Mouse (Mus musculus) megakaryocyte, adult 5-6 weeks (primary cell): ENCODE measurements around the gene Szrd1. TPM values are rescaled to one million over a fixed set of nuclear protein-coding genes. Genes with fewer than 3 reads are reported as not detected.

Experiments used
- ATAC-seq: 2 replicates; pipeline ENCODE4 v1.8.0; 2016; ENCODE audit warnings: mild to moderate bottlenecking, inconsistent platforms; ENCODE audit not compliant: poor library complexity, severe bottlenecking
- total RNA-seq, 2 experiments: library from RNA; stranded (forward) in 1 of 2; stranded (reverse) in 1 of 2; fragments of 153-499, 151-499 nt in 1 of 2; fragments of 221-1000, 200-1000 nt in 1 of 2; gene quantifications; 2 replicates each; pipeline versions ENCODE4 v1.2.3 to v1.2.4; 2015 to 2017

Gene Szrd1
- total RNA-seq, 2 experiments from 2014 or later, result 46.8 to 46.9 TPM

DNA sequence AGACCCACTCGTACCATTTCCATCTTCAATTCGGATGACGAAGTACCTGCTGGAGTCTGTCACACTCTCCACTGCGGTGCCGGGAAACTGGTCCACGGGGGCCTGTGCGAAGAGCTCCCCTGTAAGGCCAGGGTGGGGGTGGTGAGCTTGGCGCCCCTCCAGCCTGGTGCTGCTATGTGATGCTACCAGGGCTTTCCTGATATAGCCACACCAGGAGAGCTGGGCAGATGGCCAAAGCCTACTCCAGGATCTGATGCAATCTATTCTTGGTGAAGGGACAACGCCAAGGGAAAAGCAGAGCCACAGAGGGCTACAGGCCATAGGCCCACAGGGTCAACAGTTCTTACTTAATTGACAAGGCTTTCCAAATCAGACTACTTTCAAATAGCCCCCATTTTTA is 65.9 kb downstream of the Szrd1 start:
- no peak for ATAC-seq

DNA sequence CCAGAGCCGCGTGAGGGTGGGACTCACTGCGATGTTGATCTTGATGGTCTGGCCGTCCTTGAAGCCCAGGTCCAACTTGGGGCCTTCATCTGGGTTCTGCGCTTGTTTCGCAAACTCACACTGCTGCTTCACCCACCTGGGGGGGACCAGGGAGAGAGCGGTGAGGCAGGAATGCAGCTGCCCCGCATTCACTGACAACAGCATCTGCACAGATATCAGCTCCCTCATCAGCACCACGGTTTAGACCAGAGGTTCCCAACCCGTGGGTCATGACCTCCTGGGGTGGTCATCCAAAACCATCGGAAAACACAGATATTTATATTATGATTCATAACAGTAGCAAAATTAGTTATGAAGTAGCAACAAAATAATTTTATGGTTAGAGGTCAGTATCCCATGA is 67.1 kb downstream of the Szrd1 start:
- no peak for ATAC-seq

DNA sequence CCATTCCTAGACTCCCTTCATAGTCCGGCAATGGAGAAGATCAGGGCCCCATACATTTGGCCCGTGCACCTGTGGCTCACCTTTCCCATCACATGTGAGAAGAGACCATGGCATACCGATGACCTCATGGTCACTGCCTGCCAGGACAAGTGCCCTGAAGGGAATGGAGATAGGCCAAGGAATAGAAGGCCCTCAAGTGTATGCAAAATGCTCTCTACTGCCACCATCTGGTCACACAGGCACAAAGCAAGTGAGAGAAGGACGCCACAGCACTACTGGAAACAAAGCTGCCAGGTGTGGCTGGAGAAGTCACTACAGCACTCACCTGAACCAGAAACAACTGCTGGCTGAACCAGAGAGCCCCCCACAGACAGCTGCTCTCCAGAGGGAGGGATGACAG is 69.8 kb downstream of the Szrd1 start:
- peak; percentile 53 for ATAC-seq

DNA sequence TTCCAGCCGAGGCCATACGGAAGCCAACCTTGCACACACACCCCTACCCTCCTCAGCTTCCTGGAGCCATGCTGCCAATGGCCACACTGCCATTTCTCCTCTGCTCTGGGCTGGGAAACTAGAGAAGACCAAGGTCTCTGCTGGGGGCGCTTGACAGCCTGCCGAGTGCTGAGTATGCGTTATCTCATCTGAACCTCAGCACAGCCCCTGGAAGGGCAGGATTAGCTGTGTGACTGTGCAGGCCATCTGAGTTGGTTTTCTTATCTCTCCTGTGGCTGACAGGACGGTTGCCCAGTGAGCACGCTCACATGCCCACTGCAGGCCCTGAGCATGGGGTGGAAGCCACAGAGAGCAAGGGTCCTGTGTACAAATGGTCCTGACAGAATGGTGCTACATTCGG is 70.9 kb downstream of the Szrd1 start:
- no peak for ATAC-seq

DNA sequence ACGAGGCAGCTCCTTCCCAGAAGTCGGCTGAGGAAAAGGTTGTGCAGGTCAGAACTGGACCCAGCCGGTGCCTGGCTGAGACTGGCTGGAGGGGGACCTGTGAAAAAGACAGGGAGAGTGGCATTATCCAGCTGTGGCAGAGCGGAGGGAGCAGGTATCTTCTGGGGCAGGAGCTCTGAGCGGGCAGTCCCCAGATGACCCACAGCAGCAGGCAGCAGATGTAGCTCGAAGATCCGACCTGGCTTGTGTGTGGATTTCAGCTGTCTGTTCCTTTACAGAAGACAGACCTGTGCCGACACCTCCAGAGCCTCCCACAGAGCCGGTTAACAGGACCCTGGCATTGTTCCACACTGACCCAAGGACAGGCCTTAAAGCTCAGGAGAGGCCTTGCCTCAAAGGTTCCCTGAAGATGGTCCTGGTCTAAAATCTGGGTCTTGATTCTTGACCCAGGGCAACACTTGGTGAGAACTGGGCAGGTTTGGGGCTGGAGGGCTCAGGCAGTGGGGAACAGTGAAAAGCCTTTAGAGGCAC is 72.0 kb downstream of the Szrd1 start:
- ATAC-seq, result no peak

DNA sequence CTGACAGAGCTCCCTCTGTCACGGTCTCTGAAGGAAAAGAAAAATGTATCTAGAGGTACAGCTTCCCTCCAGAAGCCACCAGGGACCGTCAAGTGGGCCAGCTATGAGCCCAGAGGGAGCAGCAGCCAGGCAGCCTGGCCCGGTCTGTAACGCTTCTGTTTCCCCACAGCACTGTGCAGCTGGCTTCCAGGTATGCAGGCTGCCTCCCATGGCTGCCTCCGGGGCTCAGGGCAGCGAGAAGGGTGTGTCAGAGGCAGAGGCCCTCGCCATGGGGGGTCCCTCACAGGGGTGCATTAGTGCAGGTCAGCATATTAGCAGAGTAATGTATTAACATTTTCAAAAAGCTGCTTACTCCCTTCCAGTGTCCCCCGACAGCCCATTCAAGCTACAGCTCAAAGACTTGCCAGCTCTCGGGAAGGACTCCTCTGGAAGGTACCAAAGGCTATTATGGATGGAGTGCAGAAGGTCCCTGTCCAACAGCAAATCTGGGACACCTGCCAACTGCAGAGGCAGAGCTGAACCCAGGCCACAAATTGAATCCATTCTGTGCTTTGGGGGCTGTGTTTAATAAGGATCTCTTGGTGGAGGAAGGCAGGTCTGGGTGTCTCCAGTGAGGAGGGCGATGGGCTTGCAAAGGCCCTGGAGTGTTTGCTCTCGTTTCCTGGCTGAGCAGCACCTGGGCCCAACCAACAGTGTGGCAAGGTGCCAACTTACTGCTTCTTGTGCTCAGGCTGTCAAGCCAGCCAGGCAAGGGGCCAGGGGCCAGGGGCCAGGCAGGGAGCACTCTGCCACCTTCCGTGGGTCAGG is 72.7 kb downstream of the Szrd1 start:
- ATAC-seq, result no peak

DNA sequence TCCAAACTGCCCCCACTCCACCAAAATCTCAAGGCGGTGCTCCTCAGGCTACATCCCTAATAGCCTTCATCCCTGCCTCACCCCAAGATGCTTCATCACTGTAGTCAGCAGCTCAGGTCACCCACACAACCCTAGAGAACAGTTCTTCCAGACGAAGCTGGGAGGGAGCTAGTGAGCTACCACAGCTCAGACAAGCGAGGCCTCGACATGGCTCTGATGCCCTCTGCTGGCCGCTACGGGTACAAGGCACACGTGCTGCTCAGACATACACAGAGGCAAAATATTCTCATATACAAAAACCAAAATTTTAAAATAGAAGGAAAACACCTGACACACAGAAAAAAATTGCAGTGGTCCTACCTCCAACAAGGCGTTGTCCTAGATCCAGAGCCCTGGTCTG is 74.5 kb downstream of the Szrd1 start:
- peak; percentile 63 for ATAC-seq

DNA sequence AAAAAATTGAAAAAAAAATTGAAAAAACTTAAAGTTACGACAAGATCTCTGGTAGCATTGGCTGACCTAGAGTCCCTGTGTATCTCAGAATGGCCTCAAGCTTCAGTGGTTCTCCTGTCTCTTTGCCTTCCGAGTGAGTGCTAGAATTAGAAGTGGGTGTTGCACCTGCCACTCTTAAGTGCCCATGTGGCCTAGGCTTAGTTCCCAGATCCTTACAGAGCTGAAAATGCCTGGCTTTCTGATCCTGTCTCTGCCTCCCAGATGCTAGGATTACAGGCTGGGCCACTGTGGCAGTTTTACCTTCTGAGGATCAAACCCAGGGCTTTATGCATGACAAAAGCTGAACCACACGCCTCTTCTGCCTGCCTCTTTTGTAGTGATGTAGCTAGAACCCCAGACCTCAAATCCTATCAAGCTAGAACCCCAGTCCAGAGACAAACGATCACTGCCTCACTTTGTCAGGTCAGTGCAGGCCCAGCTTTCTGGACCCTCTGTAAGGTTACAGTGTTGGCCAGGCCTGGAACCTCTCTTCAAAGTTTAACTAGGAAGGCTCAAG is 75.4 kb downstream of the Szrd1 start:
- ATAC-seq, result no peak

Other genes starting within 250 kb of the Szrd1 start
- gene Padi2, start 233.4 kb downstream of the Szrd1 start, total RNA-seq (2015), result 53.2 and 54.0 TPM in 2 replicates
- 53.5 and 56.7 TPM in 2 replicates for gene Padi2, start 233.4 kb downstream of the Szrd1 start, total RNA-seq (2017)
- 182 and 183 TPM in 2 replicates for gene Sdhb, start 178.6 kb downstream of the Szrd1 start, total RNA-seq (2015)
- 110 and 120 TPM in 2 replicates for gene Sdhb, start 178.6 kb downstream of the Szrd1 start, total RNA-seq (2017)
- 25.1 and 29.7 TPM in 2 replicates for gene Atp13a2, start 152.9 kb downstream of the Szrd1 start, total RNA-seq (2015)
- gene Atp13a2, start 152.9 kb downstream of the Szrd1 start, total RNA-seq (2017), result 37.2 and 43.5 TPM in 2 replicates
- not detected in 2 replicates for gene Mfap2, start 129.4 kb downstream of the Szrd1 start, total RNA-seq (2015)
- not detected in 2 replicates for gene Mfap2, start 129.4 kb downstream of the Szrd1 start, total RNA-seq (2017)
- gene Crocc, start 79.2 kb downstream of the Szrd1 start, total RNA-seq (2015), result 1.9 and 2.8 TPM in 2 replicates
- 8.6 and 9.1 TPM in 2 replicates for gene Crocc, start 79.2 kb downstream of the Szrd1 start, total RNA-seq (2017)
- 70.2 and 72.2 TPM in 2 replicates for gene Necap2, start 61.4 kb downstream of the Szrd1 start, total RNA-seq (2015)
- gene Necap2, start 61.4 kb downstream of the Szrd1 start, total RNA-seq (2017), result 126 and 133 TPM in 2 replicates
- gene Spata21, start 51.4 kb downstream of the Szrd1 start, total RNA-seq (2015), result not detected in 2 replicates
- not detected in 2 replicates for gene Spata21, start 51.4 kb downstream of the Szrd1 start, total RNA-seq (2017)
- 14.1 and 16.3 TPM in 2 replicates for gene Fbxo42, start 8.1 kb upstream of the Szrd1 start, total RNA-seq (2015)
- 10.0 and 12.6 TPM in 2 replicates for gene Fbxo42, start 8.1 kb upstream of the Szrd1 start, total RNA-seq (2017)
- not detected in 2 replicates for gene Rsg1, start 74.2 kb upstream of the Szrd1 start, total RNA-seq (2015)
- 0.77 and 0.95 TPM in 2 replicates for gene Rsg1, start 74.2 kb upstream of the Szrd1 start, total RNA-seq (2017)
- not detected in 2 replicates for gene Arhgef19, start 99.7 kb upstream of the Szrd1 start, total RNA-seq (2015)
- not detected in 2 replicates for gene Arhgef19, start 99.7 kb upstream of the Szrd1 start, total RNA-seq (2017)
- gene Epha2, start 161.5 kb upstream of the Szrd1 start, total RNA-seq (2015), result 1.1 TPM in 2 replicates
- 1.3 and 2.1 TPM in 2 replicates for gene Epha2, start 161.5 kb upstream of the Szrd1 start, total RNA-seq (2017)
- gene Fam131c, start 228.4 kb upstream of the Szrd1 start, total RNA-seq (2015), result not detected in 2 replicates
- not detected in 2 replicates for gene Fam131c, start 228.4 kb upstream of the Szrd1 start, total RNA-seq (2017)